Mouse (Mus musculus) MEL-GATA-1-ER (cell line): ENCODE measurements at regions not wholly inside any gene's neighbourhood (a gene's known extent, or its start where the extent isn't known, plus 50 kb on each side); places are given as distances from the start of the nearest gene placed in this dataset.

ENCODE experiments used
- DNase-seq: peaks from one replicate; pipeline ENCODE4 v3.0.0-alpha.2; 2012; ENCODE audit warnings: low read depth; ENCODE audit errors: extremely low read depth

DNA sequence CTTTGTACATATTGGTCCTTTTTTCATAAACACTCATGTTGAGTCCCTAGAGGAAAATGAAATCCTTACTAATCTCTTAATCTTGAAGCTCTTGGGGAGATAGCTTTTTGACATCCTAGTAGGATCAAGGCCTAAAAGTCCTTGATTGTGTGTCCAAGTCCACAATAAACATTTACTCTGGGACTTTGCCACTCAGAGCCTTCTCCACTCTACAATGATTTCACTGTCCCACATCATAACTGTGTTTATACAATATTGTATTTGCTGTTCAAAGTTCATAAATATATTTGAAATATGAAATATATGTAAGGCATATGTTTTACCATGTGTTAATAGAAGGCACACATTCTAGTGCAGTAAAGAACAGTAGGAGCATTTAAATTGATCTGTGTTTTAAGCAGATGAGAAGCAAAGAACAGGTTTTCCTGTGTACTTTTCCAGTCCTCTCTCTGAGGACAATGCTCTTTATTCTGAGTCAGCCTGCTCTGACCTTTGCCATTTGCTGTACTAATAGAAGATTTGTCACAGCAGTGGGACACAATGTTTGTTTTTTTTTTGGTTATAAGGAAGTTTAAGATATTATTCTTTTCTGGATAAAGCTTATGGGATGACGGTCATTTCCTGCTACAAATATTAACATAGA, 130.7 kb upstream of the Gprin3 start:
- DNase-seq: no peak

DNA sequence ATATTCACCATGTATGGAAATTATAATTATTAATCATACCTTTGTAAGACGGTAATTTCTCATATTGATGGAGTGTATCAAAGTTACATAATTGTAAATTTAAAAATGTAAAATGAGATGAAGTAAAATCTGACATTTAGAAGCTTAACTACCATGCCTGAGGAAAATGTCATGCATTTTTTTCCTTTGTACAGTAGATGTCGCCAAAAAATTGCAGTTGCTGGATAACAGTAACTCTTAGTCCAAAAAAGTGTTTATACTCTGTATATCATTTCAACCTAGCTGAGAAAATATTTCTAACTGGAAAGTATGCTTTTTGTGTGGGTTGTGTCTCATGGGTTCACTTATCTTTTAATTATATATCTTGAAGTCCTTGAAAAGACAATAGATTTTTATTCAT, 110.9 kb upstream of the Gprin3 start:
- DNase-seq: no peak

DNA sequence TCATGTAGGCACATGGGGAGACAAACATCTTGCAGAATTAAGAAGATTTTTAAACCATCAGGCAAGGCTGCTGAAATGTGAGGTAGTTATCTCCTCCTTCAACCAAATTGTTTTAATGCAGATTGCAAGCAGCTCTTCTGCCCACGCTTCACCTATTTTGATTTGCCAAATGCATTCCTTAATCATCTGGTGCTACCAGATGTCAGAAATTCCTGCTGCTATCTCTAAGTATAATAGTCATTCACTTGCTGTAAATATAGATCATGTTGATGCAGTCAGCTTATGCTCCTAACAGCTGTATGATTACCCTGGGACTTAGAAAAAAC, 98.8 kb upstream of the Gprin3 start:
- no peak for DNase-seq

DNA sequence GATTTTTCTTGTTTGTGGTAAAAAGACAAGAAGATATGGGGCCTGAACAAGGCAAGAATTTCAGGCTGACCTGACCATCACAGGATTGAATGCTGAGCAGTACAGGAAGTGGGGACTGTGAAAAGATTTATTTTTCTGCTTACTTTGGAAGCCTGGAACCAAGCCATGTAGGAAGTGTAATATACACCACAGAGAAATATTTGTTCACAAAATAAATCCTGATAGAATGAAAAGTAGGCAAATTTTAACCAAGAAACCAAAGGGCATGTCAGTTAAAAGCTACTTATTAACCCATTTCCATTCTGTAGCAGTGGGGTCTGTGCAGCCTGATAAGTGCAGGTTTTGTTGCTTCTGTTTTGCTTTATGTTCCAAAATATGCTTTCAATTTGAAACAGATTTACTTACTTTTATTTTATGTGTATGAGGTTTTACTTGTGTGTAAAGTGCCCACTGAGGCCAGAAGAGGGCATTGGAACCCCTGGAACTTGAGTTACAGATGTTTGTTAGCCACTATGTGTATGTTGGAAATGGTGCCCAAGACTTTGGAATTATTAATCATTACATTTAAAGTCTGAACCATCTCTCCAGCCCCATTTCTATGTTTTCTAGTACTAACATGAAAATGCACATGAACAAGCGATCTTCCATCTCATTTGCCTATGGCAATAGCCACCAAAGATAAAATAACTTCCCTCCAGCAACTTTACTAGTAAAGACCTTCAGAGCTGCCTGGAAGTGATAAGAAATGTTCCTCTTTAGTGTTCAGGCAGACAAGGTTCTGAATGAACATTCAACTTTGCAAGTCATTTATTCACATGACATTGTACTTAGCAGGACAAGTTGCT, 98.2 kb upstream of the Gprin3 start:
- DNase-seq: peak; percentile 47

DNA sequence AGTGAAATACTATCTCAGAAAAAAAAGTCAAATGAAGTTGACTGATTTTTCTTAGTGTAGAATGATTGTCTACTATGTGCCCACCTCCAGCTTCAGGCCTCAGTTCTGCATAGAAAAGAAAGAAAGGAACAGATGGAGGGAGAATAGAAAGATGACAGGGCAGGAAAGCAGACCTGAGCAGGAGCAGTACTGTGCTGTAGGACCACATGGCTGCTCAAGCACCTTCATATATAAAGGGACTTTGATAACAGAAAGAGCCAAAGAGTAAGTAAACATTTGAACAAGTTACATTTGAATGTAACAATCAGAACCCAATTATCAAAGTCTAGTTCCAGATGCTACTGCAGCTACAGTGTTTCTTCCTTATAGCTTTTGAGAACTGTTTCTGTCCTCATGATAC, 96.9 kb upstream of the Gprin3 start:
- DNase-seq: no peak

DNA sequence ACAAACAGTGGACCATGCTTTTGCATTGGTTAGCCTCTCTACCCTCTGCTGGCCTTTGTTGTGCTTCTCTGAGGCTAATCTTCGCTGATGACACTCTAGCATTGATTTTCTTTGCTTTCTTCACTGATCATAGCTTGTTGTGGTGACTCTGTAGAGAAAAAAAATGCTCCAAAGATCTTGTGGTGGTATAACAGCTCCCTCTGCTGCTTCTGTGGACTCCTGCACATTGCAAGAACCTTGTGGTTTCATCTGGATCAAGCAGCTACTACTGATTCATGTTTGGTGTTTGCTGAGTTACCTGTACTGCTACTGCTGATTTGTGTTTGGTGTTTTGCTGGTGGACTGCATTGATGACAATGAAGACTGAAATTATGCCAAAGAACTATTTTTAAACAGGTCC, 74.7 kb upstream of the Gprin3 start:
- no peak for DNase-seq

DNA sequence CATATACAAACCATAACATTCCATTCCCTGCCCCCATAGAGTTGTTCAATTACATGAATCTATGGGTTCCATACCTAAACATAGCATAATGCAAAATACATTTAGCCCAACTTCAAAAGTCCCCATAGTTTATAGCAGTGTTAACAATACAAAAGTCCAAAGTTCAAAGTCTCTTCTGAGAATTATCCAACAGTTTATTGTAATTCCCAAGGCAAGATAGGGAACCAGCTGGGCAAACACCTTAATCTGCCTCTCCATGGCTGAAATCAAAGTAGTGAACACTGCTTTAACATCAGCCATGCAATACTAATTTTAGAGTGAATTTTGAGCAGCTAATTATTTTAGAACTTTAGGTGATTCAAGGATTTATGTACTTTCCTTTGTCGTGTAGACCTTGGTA, 72.7 kb upstream of the Gprin3 start:
- no peak for DNase-seq

DNA sequence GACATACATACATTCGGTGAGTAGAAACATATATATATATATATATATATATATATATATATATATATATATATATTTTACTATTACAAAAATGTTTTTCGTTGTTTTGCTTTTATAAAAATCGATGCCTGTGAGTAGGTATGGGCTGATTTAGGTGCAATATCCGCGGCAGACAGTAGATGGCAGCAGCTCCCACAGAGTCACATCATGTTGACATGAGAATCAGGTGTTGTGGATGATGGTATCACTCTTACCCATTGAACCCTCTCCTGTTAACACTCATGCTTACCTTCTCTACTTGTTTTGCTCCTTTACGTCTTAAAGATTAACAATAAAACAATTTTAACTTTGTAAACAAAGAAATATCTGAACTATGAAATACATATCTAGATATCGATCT, 72.0 kb upstream of the Gprin3 start:
- no peak for DNase-seq

DNA sequence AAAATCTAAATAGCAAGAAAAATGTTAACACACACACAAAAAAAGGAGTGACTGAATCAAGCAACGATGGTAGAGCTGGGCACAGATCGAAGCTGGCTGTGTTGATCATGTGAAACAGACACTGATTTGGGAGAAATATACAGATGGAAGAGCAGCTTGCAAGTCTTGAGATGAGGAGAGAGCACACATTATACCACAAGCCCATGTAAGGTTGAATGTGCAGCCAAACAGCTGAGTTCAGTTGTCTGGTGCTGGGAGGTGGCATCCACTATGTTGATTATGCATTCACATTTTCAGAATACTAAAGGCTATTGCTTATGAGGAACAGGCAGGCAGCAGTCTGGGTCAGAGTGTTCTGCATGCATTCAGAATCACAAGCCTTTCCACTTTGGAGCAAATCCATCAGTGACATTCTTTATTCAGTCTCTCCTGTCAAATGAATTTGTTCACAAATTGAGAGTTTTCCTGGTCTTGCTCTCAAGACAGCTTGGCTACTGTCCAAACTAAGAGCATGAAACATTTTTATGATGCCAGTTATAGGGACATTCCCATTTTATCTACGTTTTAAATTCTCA, 63.0 kb upstream of the Gprin3 start:
- no peak for DNase-seq

DNA sequence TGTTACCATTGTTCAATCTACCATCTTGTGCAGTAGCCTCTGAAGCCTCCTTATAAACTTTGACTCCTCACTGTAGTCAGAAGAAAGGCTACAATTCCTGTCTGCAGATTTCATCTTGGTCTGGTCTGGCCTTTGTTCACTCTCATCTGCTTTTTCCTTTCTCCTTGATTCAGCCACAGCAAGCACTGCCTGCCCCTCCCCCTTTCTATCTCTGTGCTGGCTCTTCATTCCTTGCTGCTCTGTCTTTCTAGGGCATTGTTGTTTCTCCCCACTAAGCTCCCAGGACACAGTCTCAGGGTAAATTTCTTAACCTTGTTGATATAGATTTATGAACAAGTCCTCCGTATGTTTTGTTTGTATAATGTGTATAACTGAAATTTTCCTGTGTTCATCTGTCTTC, 62.3 kb upstream of the Gprin3 start:
- DNase-seq: no peak

DNA sequence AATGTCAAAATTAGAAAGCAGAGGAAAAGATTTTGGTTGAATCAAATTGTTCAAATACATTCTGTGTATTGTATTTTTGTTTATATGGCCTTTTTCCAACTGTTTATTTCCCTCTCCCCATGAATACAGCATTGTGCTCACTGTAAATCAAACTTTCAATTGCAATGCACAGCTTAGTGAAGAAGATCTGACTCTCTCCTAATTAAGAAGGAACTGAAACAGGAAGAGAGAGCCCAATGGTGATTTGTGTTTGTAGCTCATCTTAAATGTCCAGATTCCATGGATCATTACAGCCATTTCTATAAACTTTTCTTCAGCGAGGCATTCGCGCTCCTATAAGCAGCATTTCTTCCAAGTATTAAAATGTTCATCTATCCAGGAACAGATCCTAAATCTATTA, 57.9 kb upstream of the Gprin3 start:
- DNase-seq: no peak

DNA sequence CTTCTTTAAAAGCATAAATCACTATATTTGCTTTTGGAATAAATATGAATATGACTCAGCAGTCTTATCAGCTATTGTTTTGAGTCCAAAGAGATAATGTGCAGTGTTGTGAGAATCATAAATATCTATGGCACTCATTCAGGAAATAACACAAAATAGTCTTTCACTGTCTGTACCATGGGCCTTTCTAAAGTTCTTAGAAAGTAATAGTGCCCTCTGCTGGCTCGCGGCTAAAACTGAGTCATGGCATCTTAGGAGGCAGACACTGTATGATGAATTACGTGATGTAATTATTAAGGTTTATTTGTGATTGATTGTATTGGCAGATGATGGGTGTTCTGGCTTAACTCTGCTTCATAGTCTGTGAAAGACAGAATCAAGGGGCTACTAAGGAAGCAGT, 57.5 kb upstream of the Gprin3 start:
- DNase-seq: no peak
